Mouse (Mus musculus): ENCODE data around the gene Galnt17. TPM values are rescaled to one million over a fixed set of nuclear protein-coding genes. Genes with fewer than 3 reads are reported as not detected.

Galnt17 gene
- polyA plus RNA-seq, 1 experiment from 2014 or later: 11.5 TPM

DNA sequence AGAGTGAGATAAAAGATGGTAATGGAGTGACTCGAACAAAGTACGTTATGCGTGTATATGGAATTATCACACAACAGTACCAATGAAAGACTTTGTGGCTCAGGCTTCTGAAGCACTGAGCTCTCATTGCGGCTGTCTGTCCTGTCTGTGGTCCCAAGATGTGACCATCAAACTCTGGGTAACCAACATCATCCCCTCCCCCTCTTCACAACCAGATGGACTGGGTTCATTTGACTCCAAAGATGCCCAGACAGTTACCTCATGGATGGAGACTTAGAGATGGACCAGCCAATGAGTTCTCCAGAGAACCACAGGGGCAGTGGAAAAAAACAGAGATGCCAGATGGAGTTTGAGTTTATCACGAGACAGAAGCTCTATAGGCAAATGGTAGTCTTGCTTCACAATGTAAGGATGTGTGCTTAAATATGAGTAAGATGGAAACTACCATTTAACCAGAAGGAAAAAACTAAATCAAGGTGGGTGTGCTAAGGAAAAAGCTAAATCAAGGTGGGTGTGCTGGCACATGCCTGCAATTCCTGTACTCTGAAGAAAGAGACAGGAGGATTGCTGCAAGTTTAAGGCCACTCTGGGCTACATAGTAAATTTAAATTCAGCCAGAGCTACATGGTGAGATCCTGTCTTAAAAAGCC, 190.8 kb downstream of the Galnt17 start:
- Histone ChIP-seq H3K36me3 (replicated peaks; ENCODE audit: control insufficient read depth, insufficient read depth) (no peaks in the 10 kb centered on the region), H3K9me3 (ENCODE audit: control insufficient read depth, low read length) (no peaks in the 10 kb centered on the region), H3K4me1 (replicated peaks; ENCODE audit: control insufficient read depth, insufficient read depth, low read length) (no peaks in the 10 kb centered on the region), H3K4me3 (replicated peaks; ENCODE audit: low read length) (no peak overlapping the region), H3K27me3 (ENCODE audit: control insufficient read depth, insufficient read depth, low read length) (no peaks in the 10 kb centered on the region), H3K4me2 (replicated peaks) (no peak overlapping the region), H3K27ac (no peak overlapping the region), H3K9ac (no peak overlapping the region)
- ATAC-seq (ENCODE audit: low FRiP score) (no peak), DNase-seq (ENCODE audit: low spot score) (no peak)
- 94% methylated on average over 5 of the region's 5 CpGs for WGBS

DNA sequence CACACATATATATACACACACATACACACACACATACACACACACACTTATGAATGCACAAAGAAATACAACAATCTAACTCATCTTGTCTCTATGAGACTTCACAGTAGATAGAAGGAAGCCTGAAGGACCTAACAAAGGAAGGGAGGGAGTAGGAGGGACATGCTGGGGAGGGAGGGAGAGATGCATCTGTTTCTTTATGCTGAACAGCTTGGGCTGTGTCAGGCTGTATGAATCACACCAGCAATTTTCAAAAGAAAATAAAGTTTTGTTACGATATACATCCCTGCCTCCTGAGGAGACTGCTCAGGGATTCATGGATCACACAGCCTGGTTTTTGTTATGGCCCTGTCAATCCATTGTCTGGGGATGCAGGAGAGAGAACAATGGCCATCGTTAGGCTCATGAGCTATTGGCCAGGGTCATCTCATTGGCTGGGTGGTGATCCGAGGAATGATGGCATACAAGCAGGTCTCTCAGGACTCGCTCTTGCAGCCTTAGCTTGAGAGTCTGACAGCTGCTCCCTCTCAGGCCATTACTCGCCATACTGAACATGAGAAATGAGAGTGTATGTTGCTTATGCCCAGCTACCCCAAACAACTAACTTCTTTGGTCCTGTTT, 194.3 kb downstream of the Galnt17 start:
- no peak overlapping the region for H3K4me2 ChIP-seq (replicated peaks)
- DNase-seq (ENCODE audit: low spot score) (no peak), ATAC-seq (ENCODE audit: low FRiP score) (no peak)
- no peaks in the 10 kb centered on the region for H3K4me1 ChIP-seq (replicated peaks; ENCODE audit: control insufficient read depth, insufficient read depth, low read length)
- H3K9ac ChIP-seq: no peak overlapping the region
- H3K4me3 ChIP-seq (replicated peaks; ENCODE audit: low read length): no peak overlapping the region
- WGBS: 26% methylated on average over 5 of the region's 5 CpGs
- H3K9me3 ChIP-seq (ENCODE audit: control insufficient read depth, low read length): peaks cover 7% of the 10 kb centered on the region
- no peak overlapping the region for H3K27ac ChIP-seq
- H3K36me3 ChIP-seq (replicated peaks; ENCODE audit: control insufficient read depth, insufficient read depth): no peaks in the 10 kb centered on the region
- H3K27me3 ChIP-seq (ENCODE audit: control insufficient read depth, insufficient read depth, low read length): no peaks in the 10 kb centered on the region

DNA sequence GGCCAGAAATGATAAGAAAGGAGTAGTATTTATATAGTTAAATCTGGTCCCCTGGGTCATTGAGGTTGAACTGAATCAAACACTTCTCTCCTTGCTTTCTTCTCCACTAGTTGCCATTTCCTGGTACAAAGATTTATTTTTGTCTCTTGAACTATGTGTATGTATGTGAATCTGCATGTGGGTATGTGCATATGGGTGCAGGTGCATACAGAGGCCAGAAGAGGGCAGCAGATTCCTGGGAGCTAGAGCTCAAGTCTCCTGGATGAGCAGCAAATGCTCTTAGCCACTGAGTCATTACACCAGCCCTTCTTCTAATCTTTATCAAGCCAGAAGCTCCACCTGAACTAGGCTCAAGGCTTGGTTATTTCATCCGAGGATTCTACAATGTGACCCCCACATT, 201.1 kb downstream of the Galnt17 start:
- 100% methylated on average over 1 of the region's 1 CpGs for WGBS

DNA sequence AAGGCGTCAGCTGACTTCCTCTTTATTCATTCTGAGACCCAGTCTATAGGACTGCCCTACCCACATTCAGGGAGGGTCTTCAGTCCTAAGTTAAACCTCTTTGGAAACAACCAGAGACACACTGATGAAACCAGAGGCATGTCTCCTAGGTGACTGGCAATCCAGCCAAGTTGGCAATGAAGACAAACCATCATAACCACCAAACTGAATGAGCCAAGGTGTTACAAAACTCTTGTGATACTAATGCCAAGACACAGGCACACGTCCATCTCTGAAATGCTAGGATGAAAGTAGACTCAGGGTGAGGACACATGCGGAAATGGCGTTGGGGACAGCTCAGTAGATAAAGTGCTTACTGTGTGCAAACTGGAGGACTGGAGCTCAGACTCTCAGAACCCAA, 211.5 kb downstream of the Galnt17 start:
- WGBS: 93% methylated on average over 4 of the region's 4 CpGs
- H3K36me3 ChIP-seq (replicated peaks; ENCODE audit: control insufficient read depth, insufficient read depth): no peaks in the 10 kb centered on the region
- no peak for DNase-seq (ENCODE audit: low spot score)
- H3K9me3 ChIP-seq (ENCODE audit: control insufficient read depth, low read length): no peaks in the 10 kb centered on the region
- H3K9ac ChIP-seq: no peak overlapping the region
- no peak for ATAC-seq (ENCODE audit: low FRiP score)
- H3K4me3 ChIP-seq (replicated peaks; ENCODE audit: low read length): no peak overlapping the region
- no peaks in the 10 kb centered on the region for H3K27me3 ChIP-seq (ENCODE audit: control insufficient read depth, insufficient read depth, low read length)
- H3K4me1 ChIP-seq (replicated peaks; ENCODE audit: control insufficient read depth, insufficient read depth, low read length): no peaks in the 10 kb centered on the region
- H3K4me2 ChIP-seq (replicated peaks): no peak overlapping the region
- no peak overlapping the region for H3K27ac ChIP-seq

More for the DNA sequence above, 201.1 kb downstream of the Galnt17 start:
- Histone ChIP-seq H3K9me3 (ENCODE audit: control insufficient read depth, low read length) (peaks cover 7% of the 10 kb centered on the region), H3K4me2 (replicated peaks) (no peak overlapping the region), H3K9ac (no peak overlapping the region), H3K27me3 (ENCODE audit: control insufficient read depth, insufficient read depth, low read length) (no peaks in the 10 kb centered on the region), H3K4me1 (replicated peaks; ENCODE audit: control insufficient read depth, insufficient read depth, low read length) (no peaks in the 10 kb centered on the region), H3K36me3 (replicated peaks; ENCODE audit: control insufficient read depth, insufficient read depth) (no peaks in the 10 kb centered on the region), H3K27ac (no peak overlapping the region), H3K4me3 (replicated peaks; ENCODE audit: low read length) (no peak overlapping the region)
- ATAC-seq (ENCODE audit: low FRiP score) (no peak), DNase-seq (ENCODE audit: low spot score) (no peak)

DNA sequence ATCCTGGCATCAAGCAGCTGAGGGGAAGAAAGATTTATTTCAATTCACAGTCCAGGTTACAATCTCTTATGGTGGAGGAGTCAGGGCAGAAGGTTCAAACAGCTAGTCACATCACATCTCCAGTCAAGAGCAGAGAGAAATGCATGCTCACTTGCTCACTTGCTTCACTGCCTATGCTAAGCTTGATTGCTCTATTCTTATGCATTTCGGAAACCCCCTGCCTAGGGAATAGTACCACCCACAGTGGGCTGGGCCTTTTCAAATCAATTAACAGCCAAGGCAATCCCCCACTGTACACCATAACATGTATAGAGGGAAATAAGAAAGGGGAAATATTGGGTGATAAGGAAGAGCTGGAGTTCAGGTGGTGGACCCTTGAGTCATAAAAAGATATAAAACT, 212.7 kb downstream of the Galnt17 start:
- DNase-seq (ENCODE audit: low spot score): no peak
- 94% methylated on average over 1 of the region's 1 CpGs for WGBS
- Histone ChIP-seq H3K27me3 (ENCODE audit: control insufficient read depth, insufficient read depth, low read length) (no peaks in the 10 kb centered on the region), H3K4me1 (replicated peaks; ENCODE audit: control insufficient read depth, insufficient read depth, low read length) (no peaks in the 10 kb centered on the region), H3K36me3 (replicated peaks; ENCODE audit: control insufficient read depth, insufficient read depth) (no peaks in the 10 kb centered on the region), H3K4me3 (replicated peaks; ENCODE audit: low read length) (no peak overlapping the region), H3K9ac (no peak overlapping the region), H3K9me3 (ENCODE audit: control insufficient read depth, low read length) (no peaks in the 10 kb centered on the region), H3K4me2 (replicated peaks) (no peak overlapping the region), H3K27ac (no peak overlapping the region)
- ATAC-seq (ENCODE audit: low FRiP score): no peak

DNA sequence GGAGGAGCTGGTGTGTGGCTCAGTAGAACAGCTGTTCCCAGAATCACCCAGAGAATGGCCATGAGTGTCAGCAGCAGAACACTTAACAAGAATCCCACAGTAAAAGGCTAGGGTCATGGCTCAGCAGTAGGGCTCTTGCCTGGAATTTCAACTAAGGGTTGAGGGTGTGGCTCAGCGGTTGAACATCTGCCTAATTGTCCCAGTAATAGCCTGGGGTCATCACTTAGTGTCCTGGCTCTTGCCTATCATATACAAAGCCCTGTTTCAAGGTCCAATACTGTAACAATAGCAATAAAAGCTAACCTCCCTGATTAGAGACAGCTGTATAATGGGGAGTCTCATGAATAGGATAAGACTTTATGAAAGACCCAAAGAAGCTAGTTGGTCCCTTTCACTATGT, 213.5 kb downstream of the Galnt17 start:
- Histone ChIP-seq H3K27me3 (ENCODE audit: control insufficient read depth, insufficient read depth, low read length) (no peaks in the 10 kb centered on the region), H3K9me3 (ENCODE audit: control insufficient read depth, low read length) (no peaks in the 10 kb centered on the region), H3K36me3 (replicated peaks; ENCODE audit: control insufficient read depth, insufficient read depth) (no peaks in the 10 kb centered on the region), H3K4me2 (replicated peaks) (no peak overlapping the region), H3K4me1 (replicated peaks; ENCODE audit: control insufficient read depth, insufficient read depth, low read length) (no peaks in the 10 kb centered on the region), H3K4me3 (replicated peaks; ENCODE audit: low read length) (no peak overlapping the region), H3K27ac (no peak overlapping the region), H3K9ac (no peak overlapping the region)
- no peak for ATAC-seq (ENCODE audit: low FRiP score)
- DNase-seq (ENCODE audit: low spot score): no peak
- 68% methylated on average over 1 of the region's 1 CpGs for WGBS

DNA sequence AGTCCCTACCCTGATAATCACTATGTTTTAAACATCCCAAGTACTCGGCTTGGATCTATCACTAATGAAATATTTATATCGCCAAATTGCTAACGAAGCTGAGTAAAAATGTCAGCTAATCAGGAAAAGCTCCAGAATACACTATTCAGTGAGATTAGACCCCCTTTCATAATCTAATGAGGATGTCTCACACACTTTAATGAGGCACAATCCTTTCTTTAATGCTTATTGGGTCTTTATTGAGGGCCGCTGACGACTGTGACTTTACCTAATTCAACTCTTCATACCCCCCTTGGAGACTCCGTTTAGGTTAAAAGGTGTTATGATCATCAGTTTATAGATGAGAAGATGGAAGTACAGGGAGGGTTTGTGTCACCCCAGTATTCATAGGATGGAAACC, 214.2 kb downstream of the Galnt17 start:
- DNase-seq (ENCODE audit: low spot score) (no peak), ATAC-seq (ENCODE audit: low FRiP score) (no peak)
- no peak overlapping the region for H3K4me2 ChIP-seq (replicated peaks)
- no peaks in the 10 kb centered on the region for H3K36me3 ChIP-seq (replicated peaks; ENCODE audit: control insufficient read depth, insufficient read depth)
- 58% methylated on average over 6 of the region's 6 CpGs for WGBS
- H3K27me3 ChIP-seq (ENCODE audit: control insufficient read depth, insufficient read depth, low read length): no peaks in the 10 kb centered on the region
- H3K9ac ChIP-seq: no peak overlapping the region
- H3K9me3 ChIP-seq (ENCODE audit: control insufficient read depth, low read length): no peaks in the 10 kb centered on the region
- no peak overlapping the region for H3K27ac ChIP-seq
- H3K4me1 ChIP-seq (replicated peaks; ENCODE audit: control insufficient read depth, insufficient read depth, low read length): peaks cover 2% of the 10 kb centered on the region; the same call in 1 of the 2 replicates
- no peak overlapping the region for H3K4me3 ChIP-seq (replicated peaks; ENCODE audit: low read length)

DNA sequence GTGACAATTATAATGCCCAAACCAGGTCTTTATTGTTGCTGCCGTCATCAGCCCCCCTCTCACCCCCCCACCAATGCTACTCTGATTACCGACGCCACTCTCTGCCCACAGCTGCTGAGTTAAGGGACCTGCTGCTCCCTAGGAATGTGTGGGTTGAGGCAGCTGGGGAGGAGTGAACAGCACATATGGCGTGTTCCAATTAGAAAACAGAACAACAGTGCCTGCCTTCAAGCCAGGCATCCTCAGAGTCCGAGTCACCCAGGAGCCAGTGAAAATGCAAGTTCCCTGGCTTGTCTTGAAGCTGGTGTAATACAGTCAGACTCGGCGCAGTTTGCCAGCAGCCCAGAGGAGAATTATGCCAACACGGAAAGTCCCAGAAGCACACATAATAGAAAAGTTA, 218.4 kb downstream of the Galnt17 start:
- H3K9ac ChIP-seq: no peak overlapping the region
- no peaks in the 10 kb centered on the region for H3K27me3 ChIP-seq (ENCODE audit: control insufficient read depth, insufficient read depth, low read length)
- DNase-seq (ENCODE audit: low spot score): no peak
- H3K4me3 ChIP-seq (replicated peaks; ENCODE audit: low read length): no peak overlapping the region
- WGBS: 55% methylated on average over 8 of the region's 8 CpGs
- H3K36me3 ChIP-seq (replicated peaks; ENCODE audit: control insufficient read depth, insufficient read depth): no peaks in the 10 kb centered on the region
- no peak for ATAC-seq (ENCODE audit: low FRiP score)
- H3K4me1 ChIP-seq (replicated peaks; ENCODE audit: control insufficient read depth, insufficient read depth, low read length): peaks cover 6% of the 10 kb centered on the region; the same call in 1 of the 2 replicates
- no peaks in the 10 kb centered on the region for H3K9me3 ChIP-seq (ENCODE audit: control insufficient read depth, low read length)
- no peak overlapping the region for H3K4me2 ChIP-seq (replicated peaks)
- no peak overlapping the region for H3K27ac ChIP-seq

DNA sequence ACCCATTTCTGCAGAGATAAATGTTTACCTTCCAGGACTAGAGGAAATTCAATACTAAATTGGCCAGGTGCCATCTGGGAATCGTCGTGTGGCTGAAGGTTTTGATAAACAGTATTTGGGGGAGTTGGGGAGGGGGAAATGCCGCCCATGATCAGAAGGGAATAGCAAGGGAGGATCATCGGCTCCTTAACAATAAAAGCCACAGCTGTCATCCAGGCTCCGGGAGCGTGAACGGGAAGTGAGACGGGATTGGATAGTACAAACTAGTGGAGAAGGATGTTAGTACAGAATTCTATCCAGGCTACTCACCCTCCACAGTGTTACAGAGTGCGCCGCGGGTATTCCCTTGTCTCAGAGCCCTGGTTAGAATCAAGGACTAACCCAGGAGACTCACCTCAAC, 219.4 kb downstream of the Galnt17 start:
- Histone ChIP-seq H3K4me2 (replicated peaks) (no peak overlapping the region), H3K4me1 (replicated peaks; ENCODE audit: control insufficient read depth, insufficient read depth, low read length) (peaks cover 6% of the 10 kb centered on the region; the same call in 1 of the 2 replicates), H3K36me3 (replicated peaks; ENCODE audit: control insufficient read depth, insufficient read depth) (no peaks in the 10 kb centered on the region), H3K27ac (no peak overlapping the region), H3K27me3 (ENCODE audit: control insufficient read depth, insufficient read depth, low read length) (no peaks in the 10 kb centered on the region), H3K4me3 (replicated peaks; ENCODE audit: low read length) (no peak overlapping the region), H3K9ac (no peak overlapping the region), H3K9me3 (ENCODE audit: control insufficient read depth, low read length) (no peaks in the 10 kb centered on the region)
- ATAC-seq (ENCODE audit: low FRiP score) (no peak), DNase-seq (ENCODE audit: low spot score) (no peak)
- WGBS: 50% methylated on average over 11 of the region's 11 CpGs
